ENCODE assay signal across 13 mouse cellular contexts in the genomic region with DNA sequence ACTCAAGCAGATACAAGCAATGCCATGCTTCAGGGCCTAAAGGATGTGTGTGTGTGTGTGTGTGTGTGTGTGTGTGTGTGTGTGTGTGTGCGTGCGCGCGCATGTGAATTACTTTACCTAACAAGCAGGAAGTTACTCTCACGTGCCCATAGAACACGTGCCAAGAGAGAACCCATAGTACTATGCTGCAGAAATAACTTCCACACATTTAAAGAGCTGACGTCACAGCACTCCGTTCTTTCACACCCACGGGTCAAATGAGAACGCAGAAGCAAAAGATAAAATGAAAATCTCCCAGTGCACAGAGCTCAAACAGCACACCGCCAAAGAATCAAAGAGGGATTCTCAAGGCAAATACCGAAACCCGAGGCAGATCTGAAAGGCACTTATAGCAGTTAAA.
"Had no signal": no experiment of that assay in that cellular context is flagged by ENCODE, and none has a peak within 500 bp of the region (broad histone marks: within the 10 kb centered on the region; RNA-seq: fewer than 3 reads in every experiment).

No protein-coding gene starts in this region.

- H3K36me3 ChIP-seq: limb, embryonic 10.5 days; liver, embryonic 15.5 days; midbrain, embryonic 13.5 days; neural tube, embryonic 13.5 days had no signal

- H3K9ac ChIP-seq: liver, embryonic 15.5 days; midbrain, embryonic 13.5 days; neural tube, embryonic 13.5 days had no signal

- H3K27ac ChIP-seq: limb, embryonic 10.5 days; liver, embryonic 15.5 days; midbrain, embryonic 13.5 days; neural tube, embryonic 13.5 days had no signal

- DNase-seq: kidney, adult 8-10 months; kidney, postnatal 25 days; lung, adult 2 months; lung, postnatal 36 days; thymus, adult 2 months; thymus, postnatal 25 days had no signal

- H3K4me3 ChIP-seq: limb, embryonic 10.5 days; liver, embryonic 15.5 days; midbrain, embryonic 13.5 days; neural tube, embryonic 13.5 days had no signal

- H3K27me3 ChIP-seq: liver, embryonic 15.5 days; midbrain, embryonic 13.5 days; neural tube, embryonic 13.5 days had no signal

- H3K9me3 ChIP-seq: limb, embryonic 10.5 days; liver, embryonic 15.5 days; midbrain, embryonic 13.5 days; neural tube, embryonic 13.5 days had no signal

- ATAC-seq: intestine, postnatal 0 days; lung, postnatal 0 days; midbrain, embryonic 13.5 days had no signal

- H3K4me1 ChIP-seq: liver, embryonic 15.5 days; midbrain, embryonic 13.5 days; neural tube, embryonic 13.5 days had no signal

- H3K4me2 ChIP-seq: liver, embryonic 11.5 days; liver, embryonic 15.5 days; midbrain, embryonic 13.5 days; neural tube, embryonic 13.5 days had no signal
